Mouse (Mus musculus) adrenal gland, postnatal 36 days (tissue): ENCODE data around the gene Usf2. TPM values are rescaled to one million over a fixed set of nuclear protein-coding genes. Genes with fewer than 3 reads are reported as not detected.
A peak's percentile ranks its signal among the peaks of the same experiment; 100 is the strongest.

Experiments
- DNase-seq, 2 experiments: peaks; one replicate each; pipeline ENCODE4 v3.0.0; 2021; ENCODE audit warnings: mixed read lengths in 1 of 2
- long read RNA-seq, 2 experiments: library from polyadenylated mRNA; stranded (forward); transcript quantifications; one replicate each; pipeline ENCODE4 v2.0.0; 2021; ENCODE audit warnings: borderline sequencing depth in 2 of 2
- total RNA-seq, 2 experiments: library from RNA; stranded (reverse); gene quantifications; 2 replicates each; pipeline ENCODE4 v1.2.3; 2021

The Usf2 gene
- 100 to 1,000 TPM; 112 to 141 TPM for total RNA-seq
- long read RNA-seq, experiment 1, transcript Usf2-201 (10 exons, 2,419 nt) = major isoform, 21 of 49 reads
- long read RNA-seq, experiment 1, partial matches to known transcripts = 15 of 49 reads
- long read RNA-seq, experiment 1, other reads (novel, unspliced or antisense) = 13 of 49 reads
- long read RNA-seq, experiment 2, transcript Usf2-201 (10 exons, 2,419 nt) = major isoform, 10 of 19 reads
- long read RNA-seq, experiment 2, partial matches to known transcripts = 2 of 19 reads
- long read RNA-seq, experiment 2, other reads (novel, unspliced or antisense) = 2 of 19 reads

DNA sequence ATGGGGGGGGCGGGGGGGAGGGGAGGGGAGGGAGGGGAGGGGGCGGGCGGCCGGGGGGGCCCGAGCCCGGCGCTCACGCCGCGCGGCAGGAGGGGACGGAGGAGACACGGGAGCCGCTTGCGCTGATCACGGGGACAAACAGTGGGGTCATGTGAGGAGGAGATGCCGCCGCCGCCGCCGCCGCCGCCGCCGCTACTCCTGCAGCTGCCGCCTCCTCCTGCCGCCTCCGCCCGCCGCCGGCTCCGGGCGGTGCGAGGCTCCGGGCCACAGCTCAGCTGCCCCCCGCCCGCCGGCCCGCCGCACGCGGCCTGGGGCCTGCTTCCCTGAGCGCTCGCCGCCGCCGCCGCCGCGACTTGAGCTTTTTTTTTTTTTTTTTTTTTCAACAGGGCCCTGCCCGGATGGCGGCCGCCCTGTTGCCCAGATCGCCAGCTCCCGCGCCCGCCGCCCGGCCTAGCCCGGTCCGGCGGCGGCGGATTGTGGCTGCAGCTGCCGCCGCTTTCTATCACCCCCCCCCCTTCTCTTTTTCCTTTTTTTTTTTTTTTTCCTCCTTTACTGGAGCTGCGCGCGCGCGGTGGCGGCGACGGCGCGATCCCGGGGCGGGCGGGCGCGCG is at the start of gene Usf2:
Gene Usf2 (minus strand): TSS at position 48 of the 611 bp plus-strand sequence.
- DNase-seq = peak; percentile 88 to 90

DNA sequence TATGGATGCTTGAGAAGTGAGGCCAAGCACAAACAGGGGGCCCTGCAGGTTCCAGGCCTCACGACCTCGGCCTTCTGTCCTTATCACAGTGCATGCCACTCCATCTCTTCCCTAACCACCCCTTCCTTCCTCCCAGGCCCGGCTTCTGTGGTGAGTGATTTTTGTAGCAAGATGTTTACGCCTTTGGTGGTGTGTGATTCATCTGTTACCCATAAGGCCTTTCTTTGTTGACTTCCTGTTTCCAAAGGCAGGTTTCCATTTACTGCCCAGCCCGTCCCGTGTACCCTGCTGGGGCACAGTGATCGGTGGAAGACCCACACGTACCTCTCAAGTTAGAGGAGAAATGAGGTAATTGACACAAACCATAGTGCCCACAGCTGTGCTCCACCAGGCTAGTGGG is 46.0 kb upstream of the Usf2 start:
- peak; percentile 30 to 36 for DNase-seq

DNA sequence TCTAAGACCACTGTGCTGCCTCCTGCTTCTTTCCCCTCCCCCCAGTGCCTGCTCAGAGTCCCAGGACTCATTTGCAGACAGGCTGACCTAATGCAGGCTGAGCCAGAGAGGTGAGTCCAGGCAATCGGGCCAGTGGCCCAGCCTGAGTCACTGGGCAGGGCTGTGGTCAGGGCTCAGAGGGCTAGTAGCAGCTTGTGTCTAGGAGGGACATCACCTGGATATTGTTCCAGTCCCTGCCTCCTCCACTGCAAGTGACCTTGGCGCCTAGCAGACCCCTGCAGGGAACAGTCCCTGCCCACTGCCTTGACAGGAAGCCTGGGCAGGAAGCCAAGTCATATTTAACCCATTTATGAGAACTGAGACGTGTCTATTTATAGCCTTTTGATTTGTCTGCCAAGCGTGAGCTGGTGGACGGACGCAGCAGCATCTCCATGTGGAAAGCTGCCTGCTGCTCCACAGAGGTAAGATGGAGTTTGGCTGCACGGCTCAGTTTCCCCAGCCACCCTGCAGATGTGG is 44.0 kb upstream of the Usf2 start:
- DNase-seq = peak; percentile 70 to 81

DNA sequence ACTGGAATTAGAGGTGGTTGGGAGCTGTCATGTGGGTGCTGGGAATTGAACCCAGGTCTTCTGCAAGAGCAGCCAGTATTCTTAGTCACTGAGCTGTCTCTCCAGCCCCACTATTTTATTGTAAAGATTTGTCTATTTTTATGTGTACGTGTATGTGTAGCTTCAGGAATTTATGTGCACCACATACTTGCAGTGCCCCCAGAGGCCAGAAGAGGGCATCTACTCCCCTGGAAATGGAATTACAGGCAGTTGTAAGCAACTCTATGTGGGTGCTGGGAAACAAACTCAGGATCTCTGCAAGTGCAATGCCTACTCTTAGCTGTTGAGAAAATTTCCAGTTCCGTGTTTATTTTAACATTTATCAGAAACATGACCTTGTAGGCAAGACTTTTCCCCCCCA is 39.9 kb upstream of the Usf2 start:
- DNase-seq = no peak

GRCm38 (mm10) chr7:30993986-30994385 is 37.4 kb upstream of the Usf2 start:
- DNase-seq = no peak

DNA sequence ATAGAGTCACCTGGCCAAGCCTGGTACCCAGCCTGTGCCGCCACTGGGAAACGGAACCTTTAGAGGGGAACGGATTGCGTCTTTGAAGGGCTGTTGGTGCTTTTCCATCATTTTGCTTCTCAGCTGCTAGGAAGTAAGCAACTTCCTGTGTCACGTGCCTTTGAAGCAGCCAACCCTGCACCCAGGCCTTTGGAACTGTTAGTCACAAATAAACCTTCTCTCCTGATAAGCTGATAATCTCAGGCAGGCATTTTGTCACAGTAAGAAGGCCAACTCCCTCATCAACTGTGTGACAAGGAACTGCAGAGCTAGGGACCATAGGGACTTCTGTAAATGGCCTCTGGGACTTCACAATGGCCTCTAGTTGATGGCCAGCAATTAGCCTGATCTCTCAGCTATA is 35.5 kb upstream of the Usf2 start:
- no peak for DNase-seq

- peak; percentile 41 to 44 for DNase-seq
These were observed 32.0 kb upstream of the Usf2 start for GRCm38 (mm10) chr7:30988519-30989162.

- DNase-seq = no peak
These were observed 28.8 kb upstream of the Usf2 start for GRCm38 (mm10) chr7:30985357-30985756.

GRCm38 (mm10) chr7:30981703-30982102 is 25.1 kb upstream of the Usf2 start:
- DNase-seq = no peak

DNA sequence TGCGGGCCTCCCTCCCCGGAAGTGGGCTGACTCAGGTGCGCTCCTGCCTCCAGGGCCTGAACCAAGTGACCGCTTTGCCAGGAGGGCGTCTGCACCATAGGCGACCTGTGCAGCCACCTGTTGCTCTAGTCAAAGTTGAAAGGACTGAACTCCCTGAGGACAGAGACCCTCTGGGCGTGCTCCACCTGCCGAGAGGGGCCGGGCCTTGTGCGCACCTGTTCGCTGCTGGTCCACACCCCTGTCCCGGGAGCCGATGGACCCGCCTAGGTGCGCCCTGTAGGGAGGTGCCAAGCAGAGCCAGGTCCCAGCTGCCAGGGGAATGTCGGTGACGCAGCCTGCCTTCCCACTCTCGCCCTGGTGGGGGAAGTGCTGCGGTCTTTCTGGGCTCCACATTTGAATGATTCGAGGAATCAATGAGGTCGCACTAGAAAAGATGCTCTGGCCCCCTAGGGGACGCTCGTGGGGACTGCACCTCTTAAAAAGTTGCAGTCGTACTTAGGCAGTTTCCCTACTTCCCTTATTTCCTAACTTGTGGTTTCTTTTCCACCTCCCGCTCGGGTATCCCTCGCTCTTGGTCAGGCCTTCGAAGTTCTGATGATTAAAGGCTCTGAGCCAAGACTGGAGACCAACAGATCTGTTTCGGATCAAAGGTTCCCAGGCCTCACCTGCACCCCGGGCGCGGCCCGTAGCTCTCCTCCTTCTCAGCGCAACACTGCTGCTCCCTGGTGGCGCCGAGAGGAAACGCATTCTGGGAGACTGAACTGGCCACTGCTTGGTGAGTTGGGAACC is 17.1 kb upstream of the Usf2 start, which contains the start of gene Fam187b:
Gene Fam187b (plus strand): TSS at position 290 of the 789 bp plus-strand sequence.
- peak; percentile 91 to 93 for DNase-seq

- DNase-seq = no peak
These were observed 16.6 kb upstream of the Usf2 start, which contains the start of gene Lsr for GRCm38 (mm10) chr7:30973251-30973500. Gene Lsr (minus strand): TSS chr7:30973464.

- DNase-seq = no peak
These were observed 16.0 kb upstream of the Usf2 start for GRCm38 (mm10) chr7:30972426-30973250.

GRCm38 (mm10) chr7:30971901-30972300 is 15.3 kb upstream of the Usf2 start:
- no peak for DNase-seq

DNA sequence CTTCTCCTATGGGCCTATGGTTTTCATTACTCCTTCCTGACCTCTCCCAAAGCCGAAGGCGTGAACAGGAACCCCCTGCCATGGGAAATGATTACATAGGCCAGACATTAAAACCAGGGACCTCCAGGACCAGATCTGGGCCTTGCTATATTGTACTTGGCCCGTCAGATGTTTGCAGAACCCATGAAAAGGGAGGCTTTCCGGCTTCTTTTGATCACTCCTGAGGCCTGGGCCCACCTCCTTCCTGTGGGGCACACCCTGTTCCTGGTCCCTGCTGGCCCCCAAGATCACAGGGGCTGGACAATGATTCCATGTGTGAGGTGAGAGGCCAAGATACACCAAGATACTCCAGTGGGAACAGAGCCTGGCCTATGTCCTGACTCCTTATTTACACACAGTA is 12.6 kb upstream of the Usf2 start:
- no peak for DNase-seq

DNA sequence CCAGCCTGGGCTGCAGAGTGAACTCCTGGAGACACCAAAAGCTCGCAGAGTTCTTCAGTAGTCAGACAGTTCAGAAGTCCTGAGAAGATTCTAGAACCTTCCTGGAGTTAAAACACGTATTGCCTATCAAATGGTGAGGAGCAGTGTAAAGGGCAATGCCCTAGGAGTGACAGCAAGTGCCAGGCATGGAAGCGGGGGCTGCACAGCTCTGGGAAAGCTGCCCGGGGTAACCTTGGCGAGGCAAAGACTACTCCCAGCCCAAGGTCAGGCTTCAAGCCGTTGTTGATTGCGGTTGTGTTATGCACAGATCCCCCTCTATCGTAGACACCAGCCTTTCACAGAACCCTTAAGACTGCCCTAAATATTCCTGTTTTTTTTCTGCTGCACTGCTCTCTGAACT is 12.0 kb upstream of the Usf2 start:
- DNase-seq = peak; percentile 88 to 89

GRCm38 (mm10) chr7:30966657-30967056 is 10.1 kb upstream of the Usf2 start:
- DNase-seq = no peak

DNA sequence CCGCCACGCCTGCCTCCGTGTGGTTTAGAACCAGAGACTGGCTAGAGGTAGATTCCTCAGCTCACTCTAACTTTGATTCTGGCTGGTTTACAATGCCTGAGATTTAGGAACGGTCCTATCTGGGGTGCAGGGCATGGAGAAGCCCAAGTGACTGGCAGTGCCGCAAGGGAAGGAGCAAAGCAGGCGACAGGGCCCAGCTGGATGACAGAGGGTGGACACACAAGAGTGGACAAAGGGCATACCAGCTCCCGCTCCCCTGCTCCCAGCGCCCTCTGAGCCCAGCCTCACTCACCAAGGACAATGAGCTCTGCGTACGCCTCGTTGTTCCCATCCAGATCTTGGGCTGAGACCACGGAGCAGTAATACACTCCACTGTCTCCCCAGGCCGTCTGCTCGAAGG is 9.1 kb upstream of the Usf2 start:
- no peak for DNase-seq

DNA sequence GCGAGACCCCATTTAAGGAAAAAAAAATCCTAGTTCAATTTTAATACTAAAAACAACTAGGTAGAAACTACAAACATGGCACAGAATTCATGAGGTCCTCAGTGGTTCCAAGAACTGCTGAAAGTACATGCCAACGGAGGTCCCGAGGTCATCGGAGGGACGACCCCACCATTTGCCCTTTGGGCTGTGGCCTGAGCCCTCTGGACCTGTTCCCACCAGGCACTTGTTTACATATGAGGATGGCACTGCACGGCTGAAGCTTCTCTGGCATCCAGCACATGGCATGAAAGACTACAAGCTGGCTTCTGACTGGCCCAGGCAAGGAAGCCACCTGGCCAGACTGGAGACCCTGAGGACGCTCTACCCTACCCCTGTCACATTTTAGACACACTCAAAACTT is 7.8 kb upstream of the Usf2 start:
- no peak for DNase-seq

DNA sequence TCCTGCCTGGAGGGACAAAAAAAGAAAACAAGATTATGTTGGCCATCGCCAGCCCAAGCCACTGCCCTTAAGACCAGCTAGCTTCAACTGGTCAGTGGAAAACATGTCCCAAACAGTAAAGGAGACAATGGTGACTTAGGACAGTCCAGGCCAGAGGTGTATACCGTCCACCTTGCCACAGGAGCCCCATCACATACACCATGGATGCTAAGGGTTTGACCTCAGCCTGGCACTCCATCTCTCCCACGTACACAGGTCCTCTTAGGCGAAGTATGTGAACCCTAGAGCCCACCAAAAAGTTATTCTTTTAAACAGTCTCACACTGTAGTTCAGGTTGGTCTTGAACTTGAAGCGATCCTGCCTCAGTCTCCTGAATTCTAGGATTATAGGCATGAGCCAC is 6.3 kb upstream of the Usf2 start:
- DNase-seq = no peak

DNA sequence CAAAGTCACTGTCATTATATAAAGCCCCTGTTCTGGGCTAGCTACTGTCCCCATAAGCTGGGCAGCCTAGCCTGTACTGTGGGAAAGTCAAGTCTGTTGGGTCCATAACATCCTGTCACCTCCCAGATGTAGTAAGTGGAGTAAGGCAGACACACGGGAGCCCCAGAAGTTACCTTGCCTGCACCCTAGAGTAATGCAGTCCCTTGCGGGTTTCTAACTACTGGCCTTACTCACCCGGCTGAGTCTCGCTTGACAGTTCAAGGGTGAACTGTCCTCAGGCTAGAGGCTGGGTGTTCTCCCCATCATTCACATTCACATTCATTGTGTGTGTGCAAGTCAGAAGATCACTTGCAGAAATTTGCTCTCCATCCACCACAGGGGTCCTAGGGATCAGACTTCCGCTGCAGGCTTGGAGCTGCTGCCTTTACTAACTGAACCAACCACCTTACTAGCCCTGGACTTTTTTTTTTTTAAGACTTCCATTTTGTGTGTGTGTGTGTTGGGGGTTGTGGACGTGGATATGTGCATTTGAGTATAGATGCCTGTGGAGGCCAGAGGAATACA is 3.3 kb upstream of the Usf2 start:
- peak in 1 of 2 experiments; percentile 45 for DNase-seq

GRCm38 (mm10) chr7:30958866-30959487 is 2.4 kb upstream of the Usf2 start:
- no peak for DNase-seq
